Mouse (Mus musculus): ENCODE measurements around the gene Fndc3b. TPM values are rescaled to one million over a fixed set of nuclear protein-coding genes. Genes with fewer than 3 reads are reported as not detected.

Gene Fndc3b
- polyA plus RNA-seq, 1 experiment from 2014 or later = 11.8 TPM

- WGBS = 80% methylated on average over 4 of the region's 4 CpGs
- no peaks in the 10 kb centered on the region for H3K27me3 ChIP-seq (ENCODE audit: control insufficient read depth, insufficient read depth, low read length)
- TF ChIP-seq EP300 (optimal IDR thresholded peaks at IDR 0.05) (no peak), CTCF (IDR thresholded peaks at IDR 0.05; ENCODE audit: low read depth) (no peak)
- no peaks in the 10 kb centered on the region for H3K4me1 ChIP-seq (replicated peaks; ENCODE audit: control insufficient read depth, insufficient read depth)
- H3K9me3 ChIP-seq (ENCODE audit: control insufficient read depth, low read length) = no peaks in the 10 kb centered on the region
- no peak overlapping the region for H3K4me3 ChIP-seq (ENCODE audit: low read depth, low read length)
- H3K27ac ChIP-seq (replicated peaks) = no peak overlapping the region
- DNase-seq (ENCODE audit: low spot score) = no peak
- H3K9ac ChIP-seq (ENCODE audit: low read length) = no peak overlapping the region
- no peak for ATAC-seq (ENCODE audit: low FRiP score, low TSS enrichment)
- H3K4me2 ChIP-seq (replicated peaks; ENCODE audit: low read depth) = no peak overlapping the region
- H3K36me3 ChIP-seq (ENCODE audit: control insufficient read depth, insufficient read depth, low read length) = peaks cover 15% of the 10 kb centered on the region; the same call in 1 of the 2 replicates
These were observed 177.4 kb downstream of the Fndc3b start for GRCm38 (mm10) chr3:27533721-27534120.

GRCm38 (mm10) chr3:27531993-27532392 lies 179.1 kb downstream of the Fndc3b start:
- no peak for DNase-seq (ENCODE audit: low spot score)
- Histone ChIP-seq H3K27me3 (ENCODE audit: control insufficient read depth, insufficient read depth, low read length) (no peaks in the 10 kb centered on the region), H3K4me3 (ENCODE audit: low read depth, low read length) (no peak overlapping the region), H3K9me3 (ENCODE audit: control insufficient read depth, low read length) (no peaks in the 10 kb centered on the region), H3K27ac (replicated peaks) (no peak overlapping the region), H3K36me3 (ENCODE audit: control insufficient read depth, insufficient read depth, low read length) (0 out of 2 replicates have a peak, but pooled peaks cover 8% of the 10 kb centered on the region), H3K4me2 (replicated peaks; ENCODE audit: low read depth) (no peak overlapping the region), H3K4me1 (replicated peaks; ENCODE audit: control insufficient read depth, insufficient read depth) (no peaks in the 10 kb centered on the region), H3K9ac (ENCODE audit: low read length) (no peak overlapping the region)
- ATAC-seq (ENCODE audit: low FRiP score, low TSS enrichment) = no peak
- WGBS = 65% methylated on average over 4 of the region's 4 CpGs
- no peak for TF ChIP-seq EP300 (optimal IDR thresholded peaks at IDR 0.05)

DNA sequence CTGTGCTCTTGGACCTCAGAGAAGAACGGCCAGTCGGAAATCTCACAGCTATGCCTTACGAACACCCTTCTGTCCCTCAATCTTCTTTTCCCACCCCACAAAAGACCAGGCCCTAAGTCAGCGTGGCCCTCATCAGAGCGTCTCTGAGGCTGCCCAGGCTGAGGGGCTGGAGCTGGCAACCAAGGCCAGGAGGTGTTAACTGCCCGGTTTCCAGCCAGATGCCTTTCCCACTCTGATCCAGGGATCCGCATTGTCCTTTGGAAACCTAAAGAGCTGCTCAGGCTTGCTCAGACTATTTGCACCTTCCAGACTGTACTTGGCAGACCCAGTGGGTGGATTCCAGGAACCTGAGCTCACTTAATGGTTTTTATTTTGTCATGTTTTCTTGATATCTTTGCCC lies 180.7 kb downstream of the Fndc3b start:
- TF ChIP-seq CTCF (IDR thresholded peaks at IDR 0.05; ENCODE audit: low read depth) (no peak), EP300 (optimal IDR thresholded peaks at IDR 0.05) (no peak)
- H3K9ac ChIP-seq (ENCODE audit: low read length) = no peak overlapping the region

DNA sequence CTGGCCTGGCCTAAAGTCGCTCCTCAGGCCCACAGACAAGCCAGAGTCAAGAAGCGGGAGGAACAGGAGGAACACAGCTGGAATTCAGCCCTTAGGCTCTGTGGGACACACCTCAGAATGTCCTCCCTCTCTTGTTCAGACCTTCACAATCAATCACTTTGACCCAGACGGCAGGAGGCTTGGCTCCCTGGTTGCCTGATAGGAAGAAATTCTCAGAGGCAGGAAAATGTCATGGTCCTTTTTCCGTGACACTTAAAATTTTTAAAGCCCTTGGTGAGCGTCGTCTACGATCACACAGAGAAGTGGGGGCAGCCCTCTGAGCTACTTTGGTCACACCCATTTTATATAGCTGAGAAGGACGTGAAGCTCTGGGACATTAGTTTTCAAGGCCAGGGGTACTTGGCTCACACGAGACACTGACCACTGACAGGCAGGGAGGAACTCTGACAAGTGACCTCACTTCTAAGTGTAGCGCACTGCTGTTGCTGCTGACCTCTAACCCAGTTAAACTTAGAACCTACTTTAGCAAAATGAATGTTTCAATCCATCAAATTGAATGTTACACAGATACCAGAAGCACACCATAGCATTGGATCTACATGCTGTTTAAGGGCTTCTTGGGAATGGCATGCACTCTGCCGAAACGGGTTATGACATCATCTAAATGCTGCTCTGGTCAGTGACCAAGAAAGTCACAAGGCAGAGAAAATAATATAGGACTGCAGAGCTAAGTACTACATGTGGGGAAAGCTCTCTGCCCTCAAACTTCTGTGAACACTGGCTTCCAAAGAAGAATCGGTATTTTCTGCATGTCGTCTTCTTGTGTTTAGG lies 181.7 kb downstream of the Fndc3b start:
- TF ChIP-seq EP300 (optimal IDR thresholded peaks at IDR 0.05) = no peak
- no peak overlapping the region for H3K4me3 ChIP-seq (ENCODE audit: low read depth, low read length)
- no peak overlapping the region for H3K9ac ChIP-seq (ENCODE audit: low read length)
- WGBS = 53% methylated on average over 14 of the region's 14 CpGs
- DNase-seq (ENCODE audit: low spot score) (no peak), ATAC-seq (ENCODE audit: low FRiP score, low TSS enrichment) (no peak)
- H3K27ac ChIP-seq (replicated peaks) = no peak overlapping the region
- H3K4me2 ChIP-seq (replicated peaks; ENCODE audit: low read depth) = no peak overlapping the region
- H3K27me3 ChIP-seq (ENCODE audit: control insufficient read depth, insufficient read depth, low read length) = no peaks in the 10 kb centered on the region
- H3K36me3 ChIP-seq (ENCODE audit: control insufficient read depth, insufficient read depth, low read length) = 0 out of 2 replicates have a peak, but pooled peaks cover 2% of the 10 kb centered on the region
- no peaks in the 10 kb centered on the region for H3K9me3 ChIP-seq (ENCODE audit: control insufficient read depth, low read length)
- H3K4me1 ChIP-seq (replicated peaks; ENCODE audit: control insufficient read depth, insufficient read depth) = no peaks in the 10 kb centered on the region

More for the DNA sequence above, 180.7 kb downstream of the Fndc3b start:
- Histone ChIP-seq H3K4me3 (ENCODE audit: low read depth, low read length) (no peak overlapping the region), H3K27me3 (ENCODE audit: control insufficient read depth, insufficient read depth, low read length) (no peaks in the 10 kb centered on the region), H3K4me2 (replicated peaks; ENCODE audit: low read depth) (no peak overlapping the region), H3K9me3 (ENCODE audit: control insufficient read depth, low read length) (no peaks in the 10 kb centered on the region), H3K36me3 (ENCODE audit: control insufficient read depth, insufficient read depth, low read length) (0 out of 2 replicates have a peak, but pooled peaks cover 2% of the 10 kb centered on the region), H3K4me1 (replicated peaks; ENCODE audit: control insufficient read depth, insufficient read depth) (no peaks in the 10 kb centered on the region), H3K27ac (replicated peaks) (0 out of 2 replicates have a peak overlapping the region, but pooled peaks have one; percentile 30)
- 61% methylated on average over 7 of the region's 7 CpGs for WGBS
- DNase-seq (ENCODE audit: low spot score) (no peak), ATAC-seq (ENCODE audit: low FRiP score, low TSS enrichment) (peak; percentile 32; the same call in 1 of the 2 replicates)

DNA sequence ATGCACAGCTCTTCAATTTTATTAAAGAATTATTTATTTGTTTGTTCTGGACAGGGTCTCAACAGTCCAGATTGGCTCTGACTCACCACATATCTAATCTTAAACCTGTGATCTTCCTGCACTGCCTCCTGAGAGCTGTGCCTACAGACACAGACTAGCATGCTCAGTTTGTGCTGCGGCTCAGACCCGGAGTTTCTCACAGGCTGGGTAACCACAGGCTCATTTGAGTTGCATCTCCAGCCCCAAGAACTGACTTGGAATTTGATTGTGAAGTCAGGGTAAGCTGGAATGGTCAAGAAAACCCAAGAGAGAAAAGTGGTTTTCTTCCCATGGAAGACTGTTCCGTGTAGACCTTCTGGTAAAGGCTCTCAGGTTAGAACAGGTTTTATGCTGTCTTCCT lies 184.1 kb downstream of the Fndc3b start:
- no peak for TF ChIP-seq EP300 (optimal IDR thresholded peaks at IDR 0.05)
- no peak for TF ChIP-seq CTCF (IDR thresholded peaks at IDR 0.05; ENCODE audit: low read depth)
- Histone ChIP-seq H3K27me3 (ENCODE audit: control insufficient read depth, insufficient read depth, low read length) (no peaks in the 10 kb centered on the region), H3K9ac (ENCODE audit: low read length) (no peak overlapping the region), H3K9me3 (ENCODE audit: control insufficient read depth, low read length) (no peaks in the 10 kb centered on the region), H3K4me1 (replicated peaks; ENCODE audit: control insufficient read depth, insufficient read depth) (no peaks in the 10 kb centered on the region), H3K4me3 (ENCODE audit: low read depth, low read length) (no peak overlapping the region), H3K4me2 (replicated peaks; ENCODE audit: low read depth) (no peak overlapping the region), H3K36me3 (ENCODE audit: control insufficient read depth, insufficient read depth, low read length) (no peaks in the 10 kb centered on the region), H3K27ac (replicated peaks) (no peak overlapping the region)
- ATAC-seq (ENCODE audit: low FRiP score, low TSS enrichment) = no peak
- WGBS = 83% methylated on average over 3 of the region's 3 CpGs
- DNase-seq (ENCODE audit: low spot score) = no peak
